Mouse (Mus musculus) NIH3T3 (cell line): ENCODE data around the gene Renbp.

Experiments used
- DNase-seq: peaks from one replicate; pipeline ENCODE4 v3.0.0-alpha.2; 2012; ENCODE audit warnings: low read depth

Gene Renbp

DNA sequence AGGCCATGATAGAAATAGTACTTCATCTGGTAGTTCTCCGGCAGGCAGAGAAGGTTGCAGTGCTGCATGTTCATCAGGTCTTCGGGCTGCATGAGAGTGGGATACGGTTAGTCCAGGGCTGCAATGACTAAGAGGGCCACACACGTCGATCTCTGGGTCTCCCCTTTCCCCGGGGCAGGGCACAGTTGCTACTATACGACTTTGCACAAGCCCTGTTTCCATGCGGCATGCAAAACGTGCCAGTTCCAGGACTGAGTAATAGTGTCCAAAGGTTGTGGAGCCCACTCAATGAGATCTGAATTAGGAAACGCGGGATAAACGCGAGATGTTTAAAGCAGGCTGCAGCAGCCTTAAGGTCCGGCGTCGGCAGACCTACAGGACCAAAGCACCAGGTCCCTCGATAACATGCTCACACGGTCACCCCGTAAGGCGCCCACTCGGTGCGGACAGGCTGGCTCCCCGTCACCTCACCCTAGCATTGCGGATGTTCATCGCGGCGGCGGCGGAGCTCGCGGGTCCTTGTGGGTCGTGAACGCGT lies 9.3 kb downstream of the Renbp start:
- DNase-seq: no peak

DNA sequence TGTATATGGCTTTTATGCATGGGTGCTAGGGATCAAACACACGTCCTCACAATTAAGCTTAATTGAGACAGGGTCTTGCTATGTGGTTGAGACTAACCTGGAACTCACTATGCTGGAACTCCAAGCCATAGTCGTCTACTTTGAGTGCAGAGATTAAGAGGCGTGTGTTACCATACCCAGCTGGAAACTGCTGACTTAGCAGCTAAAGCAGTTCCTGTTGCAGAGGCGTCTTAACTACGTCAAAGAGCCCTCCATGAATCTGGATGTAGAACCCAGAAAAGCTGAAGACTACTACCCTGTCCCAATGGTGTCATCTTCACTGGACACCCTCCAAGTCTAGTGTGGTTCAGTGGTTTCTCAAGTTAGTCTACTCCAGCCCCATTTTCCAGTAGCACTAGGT lies 12.0 kb downstream of the Renbp start:
- DNase-seq: no peak

DNA sequence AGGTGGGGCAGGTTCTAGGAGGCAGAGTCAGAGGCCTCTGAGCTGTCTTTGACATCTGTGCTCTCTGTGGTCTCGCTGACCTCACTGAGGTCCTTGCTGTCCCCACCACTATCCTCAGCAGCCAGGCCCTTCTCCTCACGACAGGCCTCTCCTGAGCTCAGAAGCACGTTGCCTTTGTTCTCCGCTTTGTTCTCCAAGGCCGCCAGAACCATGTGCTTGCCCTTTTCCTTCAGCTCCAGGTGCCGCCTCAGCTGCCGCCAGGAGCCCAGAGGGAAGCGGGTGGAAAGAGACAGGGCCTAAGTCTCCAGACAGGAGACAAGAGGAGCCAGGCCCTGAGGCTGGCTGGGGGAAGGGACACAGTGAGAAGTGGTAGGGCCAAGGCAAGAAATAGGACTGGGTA lies 13.7 kb downstream of the Renbp start:
- no peak for DNase-seq

DNA sequence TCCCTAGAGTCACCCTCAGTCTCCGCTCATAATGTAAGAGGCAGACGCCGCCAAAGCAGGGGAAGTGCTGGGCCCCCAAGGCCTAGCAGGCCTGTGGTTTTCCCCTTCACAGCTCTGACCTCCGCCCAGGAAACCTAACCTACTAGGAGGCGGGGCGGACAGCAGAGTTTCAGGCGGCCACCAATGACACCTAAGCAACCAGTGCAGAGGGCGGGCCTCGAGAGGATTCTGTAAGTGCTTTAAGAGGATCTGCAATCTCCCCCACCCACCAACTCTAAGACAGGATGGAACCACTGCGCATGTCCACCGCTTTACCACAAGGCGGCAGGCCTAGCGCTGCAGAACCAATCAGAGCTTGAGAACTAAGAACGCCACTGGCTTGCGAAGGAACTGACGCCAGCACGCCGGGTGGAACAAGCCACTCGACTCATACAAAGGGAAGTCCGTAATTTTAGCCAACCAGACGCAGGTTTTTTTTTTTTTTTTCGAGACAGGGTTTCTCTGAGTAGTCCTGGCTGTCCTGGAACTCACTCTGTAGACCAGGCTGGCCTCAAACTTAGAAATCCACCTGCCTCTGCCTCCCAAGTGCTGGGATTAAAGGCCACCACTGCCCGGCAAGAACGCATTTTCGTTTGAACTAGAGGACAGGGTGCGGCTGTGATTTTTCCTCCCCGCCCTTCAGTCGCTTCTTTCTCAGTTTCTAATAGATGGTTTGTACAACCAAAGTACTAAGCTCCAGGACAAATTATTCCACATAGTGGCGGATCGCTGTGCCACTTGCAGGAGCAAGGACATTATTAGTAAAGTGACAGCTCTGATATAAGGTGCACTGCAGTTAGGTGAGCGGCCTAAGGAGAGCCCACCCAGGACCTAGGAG lies 15.6 kb downstream of the Renbp start:
- peak; percentile 95 for DNase-seq

DNA sequence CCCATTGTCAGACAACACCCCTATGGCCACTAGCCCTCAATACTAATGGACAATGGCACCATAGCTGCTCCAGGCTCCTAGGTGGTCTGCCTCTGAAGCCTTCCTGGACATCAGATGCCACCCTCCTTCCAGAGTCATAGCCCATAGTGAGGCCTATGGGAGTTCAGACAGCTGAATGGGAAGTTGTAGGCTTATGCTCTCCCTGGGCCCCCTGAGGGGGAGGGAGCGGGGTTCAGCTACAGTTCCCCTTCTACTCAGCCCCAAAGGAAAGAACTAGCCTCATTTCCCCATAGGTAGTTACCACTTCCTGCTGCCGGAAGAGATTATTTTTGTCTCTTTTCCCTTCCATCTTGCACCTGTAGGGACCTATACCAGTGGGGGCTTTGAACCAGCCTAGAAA lies 19.1 kb downstream of the Renbp start:
- DNase-seq: no peak

DNA sequence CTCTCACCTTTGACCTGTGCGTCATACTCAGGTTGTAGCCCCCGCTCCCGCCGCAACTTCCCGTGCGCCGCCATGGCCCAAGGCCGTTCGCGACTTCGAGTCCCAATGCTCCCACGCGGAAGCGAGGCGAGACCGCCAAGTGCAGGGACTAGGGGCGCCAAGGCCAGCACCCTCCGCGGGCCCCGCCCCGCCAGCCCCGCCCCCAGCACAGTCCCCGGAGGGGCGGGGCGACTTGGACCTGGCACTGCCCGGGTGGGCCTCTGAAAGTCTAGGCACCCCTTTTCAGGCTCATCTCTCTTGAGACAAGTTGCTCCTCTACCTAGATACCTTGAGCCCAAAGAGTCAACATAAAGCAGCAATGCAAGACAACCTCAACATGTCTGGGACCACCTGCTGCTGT lies 19.5 kb downstream of the Renbp start:
- no peak for DNase-seq

DNA sequence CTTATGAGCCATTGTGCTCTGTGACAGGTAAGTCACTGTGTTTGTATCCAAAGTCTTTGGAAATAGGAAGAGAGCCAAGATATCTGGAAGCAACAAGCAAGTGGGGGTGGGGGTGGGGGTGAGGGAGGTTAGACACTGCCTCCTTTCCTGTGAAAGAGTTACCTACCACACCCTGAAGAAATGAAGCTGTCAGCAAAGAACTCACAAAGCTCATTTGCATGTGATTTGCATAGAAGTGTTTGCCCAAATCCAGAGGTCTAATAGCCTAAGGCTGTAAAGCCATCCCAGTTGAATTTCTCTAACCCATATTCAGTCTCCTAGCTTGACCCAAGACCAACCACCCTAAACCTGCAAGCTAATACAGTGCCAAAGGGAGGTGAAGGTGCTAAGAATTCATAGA lies 20.2 kb downstream of the Renbp start:
- DNase-seq: no peak

DNA sequence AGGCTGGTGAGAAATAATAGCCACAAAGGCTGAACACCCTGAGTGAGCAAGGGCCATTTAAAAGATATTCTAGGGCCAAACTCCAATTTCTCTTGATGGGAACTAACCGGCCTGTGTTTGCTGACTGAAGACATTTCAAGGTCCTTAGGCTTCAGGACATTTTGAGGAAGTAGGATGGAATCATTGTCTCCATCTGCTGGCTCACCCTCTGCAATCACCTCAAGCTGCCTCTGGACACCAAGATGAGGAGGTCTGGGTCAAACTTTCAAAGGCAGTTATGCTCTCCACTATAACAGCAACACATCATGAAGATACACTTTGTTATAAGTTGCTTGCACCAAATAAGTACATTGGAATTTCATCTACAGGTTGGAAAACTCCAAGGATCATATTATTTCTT lies 20.6 kb downstream of the Renbp start:
- no peak for DNase-seq

DNA sequence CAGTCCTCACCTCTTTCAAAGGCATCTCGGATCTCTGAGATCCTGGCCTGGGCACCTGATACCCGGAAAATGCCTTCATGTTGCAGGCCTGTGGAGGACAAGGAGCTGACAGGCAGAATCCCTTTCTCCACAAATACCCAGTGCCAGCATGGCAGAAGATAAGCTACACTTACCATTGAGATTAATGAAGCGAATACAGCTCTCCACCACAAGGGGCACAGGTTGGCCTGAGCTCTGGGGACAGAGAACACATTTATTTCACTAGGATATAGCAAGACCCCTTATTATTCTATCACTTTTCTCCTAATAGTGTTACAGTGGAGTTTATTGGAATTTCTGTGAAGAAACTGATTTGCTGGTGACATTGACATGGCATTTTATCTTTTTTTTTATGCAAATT lies 32.7 kb downstream of the Renbp start:
- DNase-seq: no peak

DNA sequence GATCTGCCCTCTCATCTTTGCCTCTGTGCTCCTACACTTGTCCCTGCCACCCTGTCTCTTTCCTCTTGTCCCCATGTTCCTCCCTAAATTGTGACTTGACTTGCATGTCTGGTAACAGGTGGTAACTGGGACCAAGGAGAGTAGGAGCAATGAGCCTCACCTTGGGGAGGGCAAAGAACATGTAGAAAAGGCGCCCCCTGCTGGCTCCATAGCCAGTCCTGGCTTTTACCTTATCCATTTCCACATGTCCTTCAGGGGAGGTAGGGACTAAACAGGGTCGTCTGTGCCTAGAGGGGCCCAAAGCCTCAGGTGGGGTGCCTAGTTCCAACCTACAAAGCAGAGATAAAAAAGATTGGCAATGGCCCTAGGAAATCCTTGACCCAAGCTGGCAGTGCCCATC lies 34.9 kb downstream of the Renbp start, which contains the start of gene L1cam:
L1cam (minus strand) TSS at position 387 of the 400 bp plus-strand sequence.
- peak; percentile 67 for DNase-seq

DNA sequence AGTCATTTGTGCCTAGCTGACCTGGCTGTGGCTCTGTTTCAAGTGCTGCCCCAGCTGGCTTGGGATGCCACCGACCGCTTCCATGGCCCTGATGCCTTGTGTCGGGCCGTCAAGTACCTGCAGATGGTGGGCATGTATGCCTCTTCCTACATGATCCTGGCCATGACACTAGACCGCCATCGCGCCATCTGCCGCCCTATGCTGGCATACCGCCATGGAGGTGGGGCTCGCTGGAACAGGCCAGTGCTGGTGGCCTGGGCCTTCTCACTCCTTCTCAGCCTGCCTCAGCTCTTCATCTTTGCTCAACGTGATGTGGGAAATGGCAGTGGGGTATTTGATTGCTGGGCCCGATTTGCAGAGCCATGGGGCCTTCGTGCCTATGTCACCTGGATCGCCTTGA lies 37.8 kb downstream of the Renbp start:
- no peak for DNase-seq

DNA sequence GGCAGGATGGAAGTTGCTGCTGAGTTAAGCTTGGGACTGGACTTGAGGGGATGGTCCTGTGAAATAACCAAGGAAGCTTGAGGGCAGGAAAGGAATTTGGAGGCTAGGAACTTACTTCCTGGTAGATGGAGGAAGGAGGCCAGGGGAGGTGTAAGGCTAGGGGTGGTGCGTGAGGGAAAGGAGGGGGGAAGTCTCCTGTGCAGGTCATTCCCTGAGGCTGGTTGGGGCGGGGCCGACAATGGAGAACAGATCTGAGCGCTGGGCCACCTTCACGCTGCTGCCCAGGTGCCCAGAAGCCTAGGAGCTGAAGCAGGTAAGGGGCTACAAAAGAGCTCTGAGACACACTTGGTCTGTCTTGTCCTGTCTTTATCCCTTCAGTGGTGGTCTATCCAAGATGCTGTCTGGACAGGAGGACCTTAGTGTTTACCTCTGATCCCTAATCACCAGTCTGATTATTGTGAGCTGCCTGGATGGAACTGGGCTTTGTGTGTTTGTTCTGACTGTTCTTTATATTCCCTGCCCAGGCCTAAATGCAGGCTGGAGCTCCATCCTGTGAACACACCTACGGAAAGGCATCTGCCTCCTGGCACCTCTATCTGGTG lies 39.0 kb downstream of the Renbp start, which contains the start of gene Avpr2:
Avpr2 (plus strand) TSS at position 552 of the 602 bp plus-strand sequence.
- no peak for DNase-seq

DNA sequence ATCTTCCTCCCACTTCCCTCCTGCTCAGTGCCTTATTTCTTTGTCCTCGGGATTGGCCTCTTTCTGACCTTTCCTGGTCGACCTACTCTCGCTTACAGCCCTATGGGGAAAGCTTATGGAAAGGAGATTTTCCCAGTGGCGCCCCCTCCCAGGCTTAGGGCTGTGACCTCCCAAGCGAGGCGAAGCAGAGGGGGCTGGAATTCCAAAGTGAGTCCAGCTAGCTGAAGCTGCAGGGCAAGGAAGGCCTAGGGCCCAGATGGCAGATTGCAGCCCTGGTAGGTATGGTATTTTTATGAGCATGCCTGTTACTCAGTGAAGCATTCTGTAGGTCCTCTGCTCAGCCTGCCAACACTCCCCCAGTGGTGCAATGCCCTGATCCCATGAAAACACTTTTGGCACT lies 49.2 kb downstream of the Renbp start:
- DNase-seq: peak; percentile 35

DNA sequence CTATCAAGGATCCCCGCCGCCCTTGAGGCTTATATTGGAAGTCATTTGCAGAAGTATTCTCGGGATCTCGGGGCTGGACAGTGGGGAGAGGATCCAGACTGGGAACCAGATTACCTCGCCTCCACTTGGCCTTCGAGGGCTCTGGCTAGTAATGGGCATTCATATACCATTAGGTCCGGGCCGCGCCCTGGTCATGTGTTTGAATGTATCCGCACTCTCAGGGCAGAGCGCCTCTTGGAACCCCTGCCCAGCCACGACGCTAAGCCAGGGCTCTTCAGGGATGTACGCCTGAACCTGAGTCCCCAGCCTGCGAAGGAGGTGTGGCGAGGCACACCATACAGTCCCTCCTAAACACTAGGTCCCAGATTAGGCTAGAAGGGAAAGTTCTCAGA lies 49.6 kb downstream of the Renbp start:
- DNase-seq: no peak

DNA sequence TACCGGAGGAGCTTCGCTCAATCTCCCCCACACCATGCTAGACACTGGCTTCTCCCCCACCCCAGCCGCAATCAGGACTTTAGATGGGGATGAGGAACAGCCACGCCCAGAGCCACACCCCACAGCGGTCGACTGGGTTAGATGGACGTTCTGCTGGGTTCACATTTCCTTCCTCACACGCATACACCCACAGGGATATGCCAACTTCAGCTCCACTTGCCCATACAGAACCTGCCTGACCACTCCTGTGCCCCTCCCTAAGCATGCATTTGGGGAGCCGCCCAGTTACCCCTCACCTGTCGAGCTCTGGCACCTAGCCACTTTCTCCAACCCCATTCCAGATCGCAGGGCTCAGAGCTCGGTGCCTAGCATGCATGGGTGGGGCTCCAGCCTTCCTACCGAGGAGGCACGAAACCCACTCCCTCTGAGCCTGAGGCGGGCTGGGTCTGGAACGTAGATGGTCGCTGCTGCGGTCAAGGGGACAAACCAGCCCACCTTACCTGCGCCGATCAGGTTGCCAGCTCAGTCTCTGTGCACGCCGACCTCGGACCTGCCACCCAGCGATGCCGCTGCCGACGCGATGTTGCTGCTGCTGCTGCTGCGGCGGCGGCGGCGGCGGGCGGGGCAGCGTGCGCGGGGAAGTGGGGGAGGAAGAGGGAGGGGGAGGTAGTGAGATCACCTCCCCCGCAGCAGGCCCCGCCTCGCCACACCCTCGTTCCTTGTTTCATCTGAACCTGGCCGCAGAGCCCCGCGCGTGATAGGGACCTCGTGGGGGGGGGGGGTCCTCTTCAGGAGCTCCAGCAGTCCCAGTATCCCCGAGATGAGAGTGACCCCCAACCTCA lies 50.2 kb downstream of the Renbp start:
- DNase-seq: no peak

DNA sequence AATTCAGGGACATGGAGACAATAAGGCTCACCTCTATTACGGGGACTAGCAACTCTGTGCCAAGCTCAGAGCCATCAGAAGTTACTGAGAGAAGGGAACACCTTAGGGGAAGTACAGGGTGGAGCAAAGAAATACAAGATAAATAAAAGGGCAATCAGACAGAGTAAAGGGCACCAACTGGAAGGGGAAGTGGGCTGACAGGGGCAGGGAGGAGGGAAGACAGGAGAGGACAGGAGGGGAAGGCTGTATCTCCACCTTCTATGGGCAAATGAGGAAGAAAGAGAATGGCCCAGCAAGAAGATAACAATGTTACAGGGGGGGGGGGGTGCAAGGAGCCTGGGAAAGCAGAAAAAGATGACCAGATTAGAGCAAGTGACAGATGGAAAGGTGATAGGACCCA lies 53.6 kb downstream of the Renbp start:
- DNase-seq: no peak

DNA sequence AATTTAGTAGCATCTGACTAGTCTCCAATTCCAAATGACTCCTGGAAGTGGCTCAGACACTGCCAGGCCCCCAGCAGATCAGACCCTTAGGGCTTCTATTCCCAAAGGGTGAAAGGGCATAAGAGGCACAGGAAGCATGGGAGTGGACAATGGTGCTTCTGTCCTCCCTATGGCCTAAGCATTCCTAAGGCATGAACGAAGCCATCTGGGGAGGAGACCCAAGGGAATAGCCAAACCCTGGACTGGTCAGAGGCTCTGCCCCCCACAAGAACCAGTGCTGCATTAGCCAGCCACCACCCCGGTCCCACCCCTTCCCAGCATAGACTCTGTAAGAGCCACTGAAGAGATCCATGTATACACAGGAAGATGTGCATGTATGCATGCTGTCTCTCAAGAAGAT lies 54.8 kb downstream of the Renbp start:
- peak; percentile 26 for DNase-seq
